Mouse (Mus musculus) ES-CJ7 (cell line): Measurements from ENCODE around the gene Tex9.
"Not testable (repeated sequence)": the region's sequence is repeated elsewhere in the genome, so short reads cannot be mapped to it uniquely, and the experiment has no call there.

Experiments used
- DNase-seq: peaks from one replicate; pipeline ENCODE4 v3.0.0; 2011; ENCODE audit warnings: low read depth, low spot score

Tex9 gene

GRCm38 (mm10) chr9:72440358-72440757 lies 51.7 kb downstream of the Tex9 start:
- DNase-seq: no peak

- DNase-seq: no peak
Measured at GRCm38 (mm10) chr9:72438749-72439148, 53.3 kb downstream of the Tex9 start.

DNA sequence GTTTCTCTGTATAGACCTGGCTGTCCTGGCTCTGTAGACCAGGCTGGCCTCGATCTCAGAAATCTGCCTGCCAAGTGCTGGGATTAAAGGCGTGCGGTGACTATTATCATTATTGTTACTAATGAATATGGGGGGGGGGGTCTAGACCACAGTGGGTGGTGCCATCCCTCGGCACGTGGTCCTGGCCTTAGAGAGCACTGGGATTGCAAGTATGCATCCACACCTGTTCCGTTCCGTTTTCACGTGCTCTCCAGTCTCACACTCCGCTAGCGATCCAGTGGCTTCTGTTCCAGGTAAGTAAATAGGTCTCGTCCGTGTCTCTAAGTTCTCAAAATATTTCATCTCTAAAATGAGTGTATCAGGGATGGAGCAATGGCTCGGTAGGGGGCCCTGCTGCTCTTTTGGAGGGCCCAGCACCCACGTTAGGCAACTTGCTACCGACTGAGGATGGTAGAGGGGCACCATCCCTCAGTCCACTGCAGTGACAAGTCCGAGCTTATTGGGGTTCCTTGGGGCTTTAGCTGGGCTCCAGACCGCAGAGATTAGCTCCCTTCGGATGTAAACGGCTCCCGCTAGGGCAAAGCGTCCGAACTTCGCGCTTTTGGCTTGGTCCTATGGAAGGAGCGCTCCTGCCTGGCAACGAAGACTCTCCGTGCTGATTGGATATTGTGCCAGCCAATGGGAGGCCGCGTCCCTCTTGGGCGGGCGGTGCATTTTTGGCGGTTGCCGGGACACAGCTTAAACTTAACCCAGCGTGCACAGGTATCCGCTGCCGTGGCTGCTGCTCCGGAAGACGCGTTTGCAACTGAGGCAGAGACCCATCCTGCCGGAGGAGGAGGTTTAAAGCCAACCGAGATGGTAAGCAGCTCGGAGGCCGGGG lies 54.0 kb downstream of the Tex9 start, which contains the start of gene Mns1:
TSS of gene Mns1 (plus strand) at position 190 of the 880 bp plus-strand sequence.
- DNase-seq: peak; percentile 94

DNA sequence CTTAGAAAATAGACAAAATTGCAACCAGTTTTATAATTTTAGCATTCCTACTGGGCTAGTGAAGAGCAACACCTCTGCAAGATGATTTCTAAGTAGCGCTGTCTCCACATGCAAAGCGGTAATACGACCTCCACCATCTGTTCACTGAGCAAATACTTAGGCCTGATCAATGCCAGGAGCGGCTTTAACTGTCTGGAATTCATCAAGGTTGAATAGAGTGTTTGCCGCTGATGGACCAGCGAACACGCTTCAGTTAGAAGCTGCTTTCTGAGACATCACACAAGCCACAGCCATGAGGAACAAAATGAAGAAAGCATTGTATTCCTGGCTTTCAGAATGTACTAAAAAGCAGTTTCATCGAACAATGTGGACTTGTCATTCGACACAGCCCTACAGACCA lies 57.1 kb downstream of the Tex9 start:
- DNase-seq: no peak

DNA sequence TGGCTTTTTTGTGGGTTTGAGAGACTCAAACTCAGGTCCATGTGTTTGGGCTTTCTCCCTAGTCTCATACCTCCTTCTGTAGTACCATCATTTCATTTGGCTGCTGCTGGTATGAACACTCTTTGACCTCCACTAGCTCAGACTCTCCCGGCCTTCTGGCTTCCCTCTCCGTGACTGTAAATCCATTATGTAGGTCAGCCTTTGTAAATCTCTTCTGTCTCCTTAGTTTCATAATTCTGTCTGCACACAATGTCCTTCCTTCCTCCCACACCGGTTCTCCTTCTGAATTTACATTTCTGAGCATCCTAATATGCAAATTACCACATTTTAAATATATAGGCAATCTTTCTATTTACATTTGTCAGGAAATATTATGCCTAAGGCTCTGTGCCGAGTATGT lies 64.2 kb downstream of the Tex9 start:
- no peak for DNase-seq

DNA sequence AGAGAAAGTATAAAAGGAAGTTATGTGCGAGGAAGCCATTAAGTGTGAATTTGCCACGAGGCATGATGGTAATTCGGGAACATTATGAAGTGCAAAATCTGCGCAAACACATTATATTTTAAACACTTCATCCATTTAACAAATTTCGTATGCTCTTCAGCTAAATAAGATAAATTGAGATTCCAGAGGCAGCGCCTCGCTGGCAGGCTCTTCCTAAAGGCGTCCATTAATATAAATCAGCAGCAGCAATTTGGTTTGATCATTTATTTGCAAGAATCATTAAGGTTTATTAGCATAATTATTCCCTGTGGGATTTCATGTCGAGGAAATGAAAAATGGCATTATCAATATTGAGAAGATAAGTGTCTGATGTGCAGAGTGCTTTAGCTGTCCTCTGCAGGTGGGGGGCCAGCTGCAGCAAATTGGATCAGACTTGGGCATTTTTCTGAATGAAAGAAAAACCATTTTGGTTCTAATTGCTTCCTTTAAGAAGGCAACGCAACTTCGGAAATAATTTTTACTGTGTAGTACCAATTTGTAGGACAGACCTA lies 66.6 kb downstream of the Tex9 start:
- no peak for DNase-seq

GRCm38 (mm10) chr9:72422753-72423152 lies 69.3 kb downstream of the Tex9 start:
- DNase-seq: no peak

GRCm38 (mm10) chr9:72422284-72422683 lies 69.7 kb downstream of the Tex9 start:
- DNase-seq: peak; percentile 20

DNA sequence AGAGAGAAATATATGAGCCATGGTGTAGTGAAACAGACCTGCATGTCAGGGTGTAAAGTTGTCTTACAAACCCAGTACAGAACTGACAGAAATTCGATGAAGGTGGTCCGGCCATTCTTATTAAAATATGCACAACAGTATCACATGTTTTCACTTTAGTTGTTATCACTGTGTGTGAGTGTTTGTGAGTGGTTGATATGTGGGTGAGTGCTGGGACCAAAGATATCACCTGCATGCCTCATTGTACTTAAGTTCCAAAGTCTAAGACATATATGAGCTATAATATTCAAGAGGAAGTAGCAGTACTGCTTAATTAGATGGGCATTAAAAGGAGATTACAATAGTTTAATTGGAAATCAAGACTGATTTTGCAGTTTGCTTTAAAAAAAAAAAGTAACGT lies 71.5 kb downstream of the Tex9 start:
- no peak for DNase-seq

GRCm38 (mm10) chr9:72418443-72418842 lies 73.6 kb downstream of the Tex9 start:
- no peak for DNase-seq

- DNase-seq: no peak
Measured at GRCm38 (mm10) chr9:72411746-72412145, 80.3 kb downstream of the Tex9 start.

DNA sequence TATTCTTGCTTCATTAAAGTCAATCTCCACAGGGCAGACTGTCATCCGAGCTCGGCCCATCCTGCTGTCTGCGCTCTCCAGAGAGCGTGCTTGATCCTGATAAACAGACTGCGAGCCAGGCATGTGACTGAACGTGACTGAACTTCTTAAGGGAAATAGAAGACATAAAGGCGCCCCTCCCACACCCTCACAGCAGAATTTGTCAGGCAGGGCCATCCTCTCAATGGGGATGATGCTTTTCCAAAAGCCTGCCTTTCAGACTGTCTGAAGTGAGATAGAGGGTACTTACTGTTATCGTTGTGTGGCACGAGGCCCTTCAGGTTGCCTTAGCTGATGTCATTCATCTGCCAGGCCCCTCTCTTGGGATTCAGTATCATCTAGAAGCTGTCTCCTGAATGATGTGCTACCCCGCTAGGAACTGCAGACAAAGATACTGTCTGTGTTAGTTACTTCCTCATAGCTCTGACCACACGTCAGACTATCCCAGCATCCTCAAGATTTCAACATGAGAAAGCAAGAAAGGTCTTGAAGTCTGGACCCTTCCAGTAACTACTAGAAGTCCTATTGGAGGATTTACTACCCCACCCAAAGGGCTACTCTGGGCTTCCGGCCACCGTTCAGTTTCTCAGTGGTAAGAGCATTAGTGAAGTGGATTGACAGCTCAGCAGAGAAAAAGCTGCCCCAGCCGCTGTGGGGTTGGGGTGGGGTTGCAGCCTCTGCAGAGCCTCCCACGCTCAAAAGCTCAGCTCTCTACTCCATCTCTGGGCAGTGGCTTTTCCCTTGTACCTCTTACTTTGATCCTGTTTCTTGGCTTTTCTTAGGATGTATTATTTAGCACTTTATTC lies 82.4 kb downstream of the Tex9 start:
- DNase-seq: no peak

DNA sequence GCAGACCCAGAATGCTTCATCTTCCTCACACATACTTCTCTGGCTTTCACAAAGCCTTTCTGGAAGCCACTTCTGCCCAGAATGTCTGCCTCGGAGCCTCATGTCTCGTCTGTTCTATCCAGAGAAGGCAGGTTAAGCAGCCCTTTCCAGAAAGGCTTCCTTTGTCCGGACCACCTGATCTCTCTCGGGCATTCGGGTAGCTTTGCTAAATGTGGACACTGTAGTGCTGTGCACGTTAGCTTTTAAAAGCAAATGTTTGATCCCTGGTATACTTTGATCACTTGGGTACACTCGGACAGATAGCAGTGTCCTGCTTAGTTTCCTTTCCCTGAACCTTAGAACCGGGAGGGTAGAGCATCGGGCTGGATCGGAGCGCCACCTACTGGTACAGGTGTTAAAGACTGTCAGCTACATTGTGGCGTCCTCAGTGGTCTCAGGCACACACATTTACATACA lies 83.9 kb downstream of the Tex9 start:
- DNase-seq: peak; percentile 85

DNA sequence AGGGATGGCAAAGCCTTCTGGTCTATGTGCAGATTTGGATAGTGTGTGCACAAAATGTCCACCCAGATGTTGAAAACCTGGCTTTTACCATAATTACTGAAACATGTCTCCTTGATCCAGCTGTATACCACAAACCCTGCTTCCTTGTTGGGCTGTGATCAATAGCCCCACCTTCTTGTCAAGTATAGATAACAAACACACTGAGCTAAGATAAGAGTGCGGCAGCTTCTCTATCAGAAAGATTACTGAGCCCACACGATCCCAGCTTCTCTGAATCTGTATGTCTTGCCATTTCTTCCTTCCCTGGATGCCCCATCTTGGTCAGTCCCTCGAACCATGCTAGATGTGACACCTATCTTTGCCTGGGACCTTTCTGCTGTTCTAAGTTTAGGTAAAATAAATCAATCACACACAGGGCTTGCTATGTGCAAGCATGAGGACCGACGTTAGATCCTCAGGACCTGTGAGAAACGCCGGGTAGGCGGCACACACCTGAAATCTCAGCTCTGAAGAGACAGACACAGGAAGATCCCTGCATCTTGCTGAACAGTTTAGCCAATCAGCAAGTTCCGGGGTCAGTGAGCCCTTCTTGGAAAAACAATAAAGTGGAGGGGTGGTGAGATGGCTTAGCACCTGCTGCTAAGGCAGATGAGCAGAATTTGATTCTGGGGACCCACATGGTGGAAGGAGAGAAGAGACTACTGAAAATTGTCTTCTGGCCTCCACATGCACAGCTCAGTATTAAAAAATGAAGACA lies 86.0 kb downstream of the Tex9 start:
- DNase-seq: no peak

- DNase-seq: no peak
Measured at GRCm38 (mm10) chr9:72404934-72405333, 87.1 kb downstream of the Tex9 start.

GRCm38 (mm10) chr9:72404446-72404845 lies 87.6 kb downstream of the Tex9 start:
- no peak for DNase-seq

DNA sequence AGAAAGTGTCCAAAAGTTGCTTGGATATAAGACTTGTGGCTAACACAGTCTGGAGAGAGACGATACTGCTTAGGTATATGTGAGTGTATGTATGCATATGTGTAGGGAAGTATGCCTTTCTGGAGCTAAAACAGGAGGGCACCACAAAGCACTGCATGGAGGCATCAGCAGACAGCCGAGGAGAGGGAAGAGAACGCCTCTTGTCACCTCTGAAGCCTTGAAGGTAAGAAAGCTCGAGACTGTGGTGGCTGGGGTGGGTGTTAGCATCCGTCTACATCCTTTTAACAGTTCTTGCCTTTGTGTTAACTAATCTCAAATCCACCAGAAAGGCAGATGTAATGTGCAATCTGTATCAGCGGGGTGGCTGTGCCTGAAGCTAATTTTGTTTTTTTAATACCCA lies 88.6 kb downstream of the Tex9 start:
- DNase-seq: no peak

DNA sequence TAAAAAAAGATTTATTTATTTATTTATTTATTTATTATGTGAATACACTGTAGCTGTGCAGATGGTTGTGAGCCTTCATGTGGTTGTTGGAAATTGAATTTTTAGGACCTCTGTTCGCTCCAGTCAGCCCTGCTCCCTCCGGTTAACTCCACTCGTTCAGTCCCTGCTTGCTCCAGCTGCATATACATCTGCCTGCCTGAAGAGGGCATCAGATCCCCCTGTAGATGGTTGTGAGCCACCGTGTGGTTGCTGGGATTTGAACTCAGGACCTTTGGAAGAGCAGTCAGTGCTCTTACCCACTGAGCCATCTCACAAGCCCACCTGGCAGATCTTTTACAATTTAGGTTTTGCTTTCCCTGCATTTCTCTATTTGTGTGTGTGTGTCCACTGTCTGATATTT lies 90.2 kb downstream of the Tex9 start:
- DNase-seq: not testable (repeated sequence)
